Mouse (Mus musculus): ENCODE measurements at regions not wholly inside any gene's neighbourhood (a gene's known extent, or its start where the extent isn't known, plus 50 kb on each side); places are given as distances from the start of the nearest gene placed in this dataset.

GRCm38 (mm10) chr1:154080505-154081380 is 120.2 kb upstream of the Zfp648 start:
- TF ChIP-seq POLR2A (IDR thresholded peaks at IDR 0.05; ENCODE audit: borderline replicate concordance, extremely low read depth, low read depth, low read length) (no peak), CTCF (IDR thresholded peaks at IDR 0.05; ENCODE audit: insufficient read depth, low read length) (no peak)
